Mouse (Mus musculus) liver, adult 2 months (tissue): ENCODE measurements around the gene Zfp692. TPM values are rescaled to one million over a fixed set of nuclear protein-coding genes. Genes with fewer than 3 reads are reported as not detected.

ENCODE experiments used
- DNase-seq: peaks from one replicate; pipeline ENCODE4 v3.0.0-alpha.2; 2011; ENCODE audit warnings: low read depth, low spot score; ENCODE audit errors: extremely low read depth
- H3K27ac ChIP-seq: fragments of 200-500 bp; replicated peaks from 2 replicates; pipeline ENCODE4 v1.5.1; 2012; ENCODE audit warnings: low read depth, mild to moderate bottlenecking, control low read depth, inconsistent platforms, low read length; ENCODE audit not compliant: insufficient read depth
- H3K27me3 ChIP-seq: fragments of 200-500 bp; 2 replicates; pipeline ENCODE4 v1.6.1; 2012; ENCODE audit warnings: mild to moderate bottlenecking, moderate library complexity, low read length, inconsistent platforms; ENCODE audit not compliant: control insufficient read depth, insufficient read depth
- H3K36me3 ChIP-seq: fragments of 200-500 bp; 2 replicates; pipeline ENCODE4 v1.6.1; 2012; ENCODE audit warnings: low read length, inconsistent platforms; ENCODE audit not compliant: control insufficient read depth, insufficient read depth
- H3K4me1 ChIP-seq: fragments of 200-500 bp; 2 replicates; pipeline ENCODE4 v1.6.1; 2011; ENCODE audit warnings: low read length; ENCODE audit not compliant: control insufficient read depth, insufficient read depth
- H3K4me3 ChIP-seq: fragments of 200-500 bp; 2 replicates; pipeline ENCODE4 v1.5.1; 2011; ENCODE audit warnings: low read depth, mild to moderate bottlenecking, control low read depth, low read length, moderate library complexity; ENCODE audit not compliant: insufficient read depth
- H3K79me2 ChIP-seq: fragments of 200-500 bp; 2 replicates; pipeline ENCODE4 v1.6.1; 2012; ENCODE audit warnings: inconsistent platforms, mild to moderate bottlenecking, low read length, moderate library complexity; ENCODE audit not compliant: control insufficient read depth, insufficient read depth
- H3K9ac ChIP-seq: fragments of 200-500 bp; 2 replicates; pipeline ENCODE4 v1.6.1; 2012; ENCODE audit warnings: low read depth, mild to moderate bottlenecking, control low read depth, inconsistent platforms, low read length
- CTCF ChIP-seq: fragments of 200-500 bp; IDR thresholded peaks from 2 replicates; pipeline ENCODE4 v1.5.1; 2011; ENCODE audit warnings: low read depth, low read length, control low read depth
- POLR2A ChIP-seq: fragments of 200-500 bp; IDR thresholded peaks from 2 replicates; pipeline ENCODE4 v1.6.1; 2011; ENCODE audit warnings: low read length, control low read depth; ENCODE audit not compliant: insufficient read depth; ENCODE audit errors: extremely low read depth
- WGBS: fragments of 180-500 bp; shearing (Covaris S2); methylation state at CpG from one replicate; pipeline ENCODE4 v1.1.7; 2018; 5-methylcytosine and 5-hydroxymethylcytosine counted together
- polyA plus RNA-seq: library from polyadenylated mRNA; depleted of rRNA; stranded (reverse); fragments of >200 nt; gene quantifications from 2 replicates; pipeline ENCODE4 v1.2.3, GENCODE M21; 2012
- total RNA-seq: library from RNA; depleted of rRNA; stranded (reverse); fragments of >200 nt; gene quantifications from 2 replicates; pipeline ENCODE4 v1.2.3, GENCODE M21; 2014

Zfp692 gene
- total and polyA plus RNA-seq, 2 experiments, result 2.3 to 8.9 TPM

- H3K27ac ChIP-seq, result no peak overlapping the region
- H3K4me1 ChIP-seq, result peaks cover 11% of the 10 kb centered on the region
- no peaks in the 10 kb centered on the region for H3K27me3 ChIP-seq
- WGBS, result 91% methylated on average over 3 of the region's 3 CpGs
- H3K36me3 ChIP-seq, result peaks cover 3% of the 10 kb centered on the region; the same call in 1 of the 2 replicates
- TF ChIP-seq POLR2A (no peak), CTCF (no peak)
- H3K79me2 ChIP-seq, result peaks cover 8% of the 10 kb centered on the region; the same call in 1 of the 2 replicates
- H3K9ac ChIP-seq, result no peak overlapping the region
- no peak for DNase-seq
- H3K4me3 ChIP-seq, result no peak overlapping the region
Measured at GRCm38 (mm10) chr11:58324614-58325229, 17.9 kb downstream of the Zfp692 start.

- H3K4me1 ChIP-seq, result peaks cover 17% of the 10 kb centered on the region
- no peaks in the 10 kb centered on the region for H3K27me3 ChIP-seq
- TF ChIP-seq POLR2A (no peak), CTCF (peak; percentile 20; the same call in 1 of the 2 replicates)
- H3K4me3 ChIP-seq, result no peak overlapping the region
- H3K36me3 ChIP-seq, result no peaks in the 10 kb centered on the region
- no peak for DNase-seq
- no peak overlapping the region for H3K9ac ChIP-seq
- H3K27ac ChIP-seq, result no peak overlapping the region
- WGBS, result 100% methylated on average over 3 of the region's 3 CpGs
- peaks cover 18% of the 10 kb centered on the region; the same call in 1 of the 2 replicates for H3K79me2 ChIP-seq
Measured at GRCm38 (mm10) chr11:58326781-58327180, 19.9 kb downstream of the Zfp692 start.

DNA sequence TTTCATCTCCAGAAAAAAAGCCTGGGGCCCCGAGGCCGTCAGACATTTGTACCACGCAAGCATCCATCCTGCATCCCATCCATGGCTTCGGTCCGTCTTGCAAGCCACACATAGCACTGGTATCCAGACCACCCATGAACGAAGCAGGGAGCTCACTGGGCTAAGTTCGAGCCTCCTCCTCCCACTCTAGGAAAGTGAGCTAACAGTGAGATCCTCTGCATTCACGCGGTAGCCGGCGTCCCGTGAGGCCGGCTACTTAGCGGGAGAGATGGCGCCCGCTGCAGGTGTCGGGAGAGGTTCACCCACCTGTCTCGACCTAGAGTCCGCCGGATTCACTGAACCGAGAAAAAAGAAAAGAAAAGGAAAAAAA, 23.0 kb downstream of the Zfp692 start:
- Histone ChIP-seq H3K9ac (peak overlapping the region; percentile 72), H3K36me3 (no peaks in the 10 kb centered on the region), H3K4me1 (peaks cover 13% of the 10 kb centered on the region), H3K27ac (peak overlapping the region; percentile 43), H3K79me2 (peaks cover 20% of the 10 kb centered on the region; the same call in 1 of the 2 replicates), H3K4me3 (peak overlapping the region; percentile 82), H3K27me3 (no peaks in the 10 kb centered on the region)
- TF ChIP-seq CTCF (no peak), POLR2A (no peak)
- 0% methylated on average over 21 of the region's 21 CpGs for WGBS
- DNase-seq, result no peak

- TF ChIP-seq CTCF, result no peak
- TF ChIP-seq POLR2A, result no peak
- Histone ChIP-seq H3K27me3 (no peaks in the 10 kb centered on the region), H3K79me2 (peaks cover 20% of the 10 kb centered on the region; the same call in 1 of the 2 replicates), H3K9ac (peak within 1 kb of the TSS; percentile 75), H3K4me3 (peak within 1 kb of the TSS; percentile 82), H3K27ac (peak within 1 kb of the TSS; percentile 73), H3K36me3 (no peaks in the 10 kb centered on the region), H3K4me1 (peaks cover 14% of the 10 kb centered on the region)
- WGBS, result under 1% methylated on average over 52 of the region's 52 CpGs
- DNase-seq, result peak; percentile 96
Measured at GRCm38 (mm10) chr11:58330276-58331148, 23.6 kb downstream of the Zfp692 start, which contains the start of the genes Zfp672 and Sh3bp5l. Gene Zfp672 (minus strand): TSS chr11:58330339. Gene Sh3bp5l (plus strand): TSS chr11:58330724.

DNA sequence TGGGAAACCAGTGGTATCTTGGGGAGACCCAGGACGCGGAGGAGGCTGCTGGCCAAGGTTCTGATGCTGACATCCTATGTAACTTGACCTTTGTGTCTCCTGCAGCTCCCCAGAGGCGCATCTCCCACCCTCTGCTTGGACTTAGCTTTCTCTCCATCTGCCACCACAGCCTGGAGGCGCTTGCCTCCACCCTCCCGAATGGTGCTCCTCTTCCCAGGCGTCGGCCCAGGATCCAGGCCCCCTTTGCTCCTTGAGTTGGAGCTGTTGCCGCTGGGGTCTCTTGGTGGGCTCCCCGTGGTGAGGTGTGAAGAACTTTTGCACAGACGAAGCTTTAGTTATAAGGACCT, 24.3 kb downstream of the Zfp692 start:
- H3K4me1 ChIP-seq, result peaks cover 14% of the 10 kb centered on the region
- peak overlapping the region; percentile 1; the same call in 1 of the 2 replicates for H3K27ac ChIP-seq
- H3K27me3 ChIP-seq, result no peaks in the 10 kb centered on the region
- no peaks in the 10 kb centered on the region for H3K36me3 ChIP-seq
- DNase-seq, result no peak
- WGBS, result 14% methylated on average over 10 of the region's 10 CpGs
- H3K4me3 ChIP-seq, result peak overlapping the region; percentile 76
- H3K9ac ChIP-seq, result peak overlapping the region; percentile 75
- peaks cover 20% of the 10 kb centered on the region; the same call in 1 of the 2 replicates for H3K79me2 ChIP-seq
- TF ChIP-seq CTCF, result no peak
- no peak for TF ChIP-seq POLR2A

DNA sequence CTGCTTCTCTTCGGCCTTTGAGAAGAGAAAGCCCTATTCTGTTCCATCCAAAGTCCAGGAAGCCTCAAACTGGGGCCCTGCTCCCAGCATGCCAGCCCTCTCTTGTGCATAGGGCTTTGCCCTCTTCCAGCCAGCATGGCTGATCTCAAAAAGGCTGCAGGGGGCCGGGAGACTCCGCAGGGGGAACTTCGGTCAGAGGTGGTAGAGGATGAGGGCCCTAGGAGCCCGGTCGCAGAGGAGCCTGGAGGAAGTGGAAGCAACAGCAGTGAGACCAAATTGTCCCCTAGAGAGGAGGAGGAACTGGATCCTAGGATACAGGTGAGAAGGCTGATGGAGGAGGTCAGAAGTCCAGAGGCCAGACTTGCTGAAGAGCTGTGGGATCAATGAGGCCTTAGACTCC, 24.7 kb downstream of the Zfp692 start:
- TF ChIP-seq POLR2A (no peak), CTCF (no peak)
- Histone ChIP-seq H3K27me3 (no peaks in the 10 kb centered on the region), H3K36me3 (peaks cover under 1% of the 10 kb centered on the region; the same call in 1 of the 2 replicates), H3K4me3 (no peak overlapping the region), H3K79me2 (peaks cover 20% of the 10 kb centered on the region; the same call in 1 of the 2 replicates), H3K27ac (no peak overlapping the region), H3K9ac (peak overlapping the region; percentile 14; the same call in 1 of the 2 replicates), H3K4me1 (peaks cover 14% of the 10 kb centered on the region)
- DNase-seq, result no peak
- WGBS, result 85% methylated on average over 6 of the region's 6 CpGs
